Mouse (Mus musculus): ENCODE results near the gene Aprt. TPM values are rescaled to one million over a fixed set of nuclear protein-coding genes. Genes with fewer than 3 reads are reported as not detected.
A peak's percentile ranks its signal among the peaks of the same experiment; 100 is the strongest.

The Aprt gene
- polyA plus RNA-seq (2015; fragmentation: Nextera tagmentation; extraction: Ambion mirVana): 223 and 249 TPM in 2 replicates

- WGBS (ENCODE audit: insufficient replicate concordance): under 1% methylated on average over 39 of the region's 39 CpGs
Measured at GRCm38 (mm10) chr8:122576648-122577022, at the start of gene Aprt. Gene Aprt, minus strand, starts transcription at chr8:122576909.

GRCm38 (mm10) chr8:122625811-122626210, 49.1 kb upstream of the Aprt start:
- no peak overlapping the region for H3K4me2 ChIP-seq (ENCODE audit: low read depth, low read length)
- H3K4me1 ChIP-seq (ENCODE audit: insufficient read depth): no peaks in the 10 kb centered on the region
- TF ChIP-seq EP300 (IDR thresholded peaks at IDR 0.05; ENCODE audit: low read depth) (no peak), CTCF (IDR thresholded peaks at IDR 0.05; ENCODE audit: low read depth) (no peak)
- H3K9me3 ChIP-seq (ENCODE audit: low read length): no peaks in the 10 kb centered on the region
- WGBS (ENCODE audit: insufficient replicate concordance): 71% methylated on average over 9 of the region's 9 CpGs
- H3K4me3 ChIP-seq (ENCODE audit: low read depth, low read length): no peak overlapping the region
- DNase-seq (no peak), ATAC-seq (no peak)
- no peaks in the 10 kb centered on the region for H3K27me3 ChIP-seq (ENCODE audit: insufficient read depth, low read length)
- H3K27ac ChIP-seq (ENCODE audit: low read depth): no peak overlapping the region
- no peaks in the 10 kb centered on the region for H3K36me3 ChIP-seq (replicated peaks; ENCODE audit: insufficient read depth, low read length)
- H3K9ac ChIP-seq (replicated peaks): no peak overlapping the region

More at GRCm38 (mm10) chr8:122576648-122577022, at the start of gene Aprt:
- Histone ChIP-seq H3K27me3 (ENCODE audit: insufficient read depth, low read length) (no peaks in the 10 kb centered on the region), H3K9ac (replicated peaks) (peak within 1 kb of the TSS; percentile 86), H3K36me3 (replicated peaks; ENCODE audit: insufficient read depth, low read length) (peaks cover 16% of the 10 kb centered on the region), H3K9me3 (ENCODE audit: low read length) (no peaks in the 10 kb centered on the region), H3K4me2 (ENCODE audit: low read depth, low read length) (peak within 1 kb of the TSS; percentile 87), H3K4me3 (ENCODE audit: low read depth, low read length) (peak within 1 kb of the TSS; percentile 70), H3K4me1 (ENCODE audit: insufficient read depth) (peaks cover 22% of the 10 kb centered on the region), H3K27ac (ENCODE audit: low read depth) (peak within 1 kb of the TSS; percentile 84)
- peak; percentile 97 for DNase-seq
- no peak for TF ChIP-seq CTCF (IDR thresholded peaks at IDR 0.05; ENCODE audit: low read depth)
- no peak for TF ChIP-seq EP300 (IDR thresholded peaks at IDR 0.05; ENCODE audit: low read depth)
- peak; percentile 81 for ATAC-seq

GRCm38 (mm10) chr8:122624653-122625052, 47.9 kb upstream of the Aprt start:
- Histone ChIP-seq H3K9me3 (ENCODE audit: low read length) (no peaks in the 10 kb centered on the region), H3K27ac (ENCODE audit: low read depth) (no peak overlapping the region), H3K36me3 (replicated peaks; ENCODE audit: insufficient read depth, low read length) (no peaks in the 10 kb centered on the region), H3K9ac (replicated peaks) (no peak overlapping the region), H3K4me1 (ENCODE audit: insufficient read depth) (no peaks in the 10 kb centered on the region), H3K27me3 (ENCODE audit: insufficient read depth, low read length) (no peaks in the 10 kb centered on the region), H3K4me3 (ENCODE audit: low read depth, low read length) (no peak overlapping the region), H3K4me2 (ENCODE audit: low read depth, low read length) (no peak overlapping the region)
- DNase-seq (no peak), ATAC-seq (no peak)
- WGBS (ENCODE audit: insufficient replicate concordance): 67% methylated on average over 5 of the region's 5 CpGs
- TF ChIP-seq EP300 (IDR thresholded peaks at IDR 0.05; ENCODE audit: low read depth) (no peak), CTCF (IDR thresholded peaks at IDR 0.05; ENCODE audit: low read depth) (peak; percentile 39)

- ATAC-seq: no peak
- H3K4me1 ChIP-seq (ENCODE audit: insufficient read depth): no peaks in the 10 kb centered on the region
- no peaks in the 10 kb centered on the region for H3K27me3 ChIP-seq (ENCODE audit: insufficient read depth, low read length)
- no peak overlapping the region for H3K27ac ChIP-seq (ENCODE audit: low read depth)
- H3K9me3 ChIP-seq (ENCODE audit: low read length): no peaks in the 10 kb centered on the region
- no peak overlapping the region for H3K4me3 ChIP-seq (ENCODE audit: low read depth, low read length)
- WGBS (ENCODE audit: insufficient replicate concordance): 82% methylated on average over 17 of the region's 17 CpGs
- H3K9ac ChIP-seq (replicated peaks): no peak overlapping the region
- no peak for DNase-seq
- TF ChIP-seq CTCF (IDR thresholded peaks at IDR 0.05; ENCODE audit: low read depth) (no peak), EP300 (IDR thresholded peaks at IDR 0.05; ENCODE audit: low read depth) (no peak)
- H3K4me2 ChIP-seq (ENCODE audit: low read depth, low read length): no peak overlapping the region
- no peaks in the 10 kb centered on the region for H3K36me3 ChIP-seq (replicated peaks; ENCODE audit: insufficient read depth, low read length)
Measured at GRCm38 (mm10) chr8:122623844-122624642, 47.3 kb upstream of the Aprt start.

- H3K4me2 ChIP-seq (ENCODE audit: low read depth, low read length): no peak within 1 kb of the TSS
- no peak within 1 kb of the TSS for H3K27ac ChIP-seq (ENCODE audit: low read depth)
- no peak for TF ChIP-seq CTCF (IDR thresholded peaks at IDR 0.05; ENCODE audit: low read depth)
- TF ChIP-seq EP300 (IDR thresholded peaks at IDR 0.05; ENCODE audit: low read depth): no peak
- 71% methylated on average over 6 of the region's 6 CpGs for WGBS (ENCODE audit: insufficient replicate concordance)
- H3K27me3 ChIP-seq (ENCODE audit: insufficient read depth, low read length): no peaks in the 10 kb centered on the region
- no peak within 1 kb of the TSS for H3K4me3 ChIP-seq (ENCODE audit: low read depth, low read length)
- peaks cover 6% of the 10 kb centered on the region for H3K4me1 ChIP-seq (ENCODE audit: insufficient read depth)
- H3K36me3 ChIP-seq (replicated peaks; ENCODE audit: insufficient read depth, low read length): no peaks in the 10 kb centered on the region
- DNase-seq: no peak
- no peak for ATAC-seq
- no peaks in the 10 kb centered on the region for H3K9me3 ChIP-seq (ENCODE audit: low read length)
- H3K9ac ChIP-seq (replicated peaks): no peak within 1 kb of the TSS
Measured at GRCm38 (mm10) chr8:122622727-122623126, 46.0 kb upstream of the Aprt start, which contains the start of gene Pabpn1l. Gene Pabpn1l, minus strand, starts transcription at chr8:122622739.

GRCm38 (mm10) chr8:122620446-122620845, 43.7 kb upstream of the Aprt start:
- Histone ChIP-seq H3K9ac (replicated peaks) (no peak overlapping the region), H3K36me3 (replicated peaks; ENCODE audit: insufficient read depth, low read length) (no peaks in the 10 kb centered on the region), H3K4me1 (ENCODE audit: insufficient read depth) (peaks cover 6% of the 10 kb centered on the region), H3K4me3 (ENCODE audit: low read depth, low read length) (no peak overlapping the region), H3K4me2 (ENCODE audit: low read depth, low read length) (no peak overlapping the region), H3K27ac (ENCODE audit: low read depth) (no peak overlapping the region), H3K9me3 (ENCODE audit: low read length) (no peaks in the 10 kb centered on the region), H3K27me3 (ENCODE audit: insufficient read depth, low read length) (no peaks in the 10 kb centered on the region)
- DNase-seq: peak; percentile 48
- ATAC-seq: no peak
- TF ChIP-seq CTCF (IDR thresholded peaks at IDR 0.05; ENCODE audit: low read depth) (no peak), EP300 (IDR thresholded peaks at IDR 0.05; ENCODE audit: low read depth) (no peak)
- WGBS (ENCODE audit: insufficient replicate concordance): 41% methylated on average over 5 of the region's 5 CpGs
